Mouse (Mus musculus) testis, postnatal 14 days (tissue): ENCODE measurements around the gene Gm10271.

Experiments used
- DNase-seq: peaks from one replicate; pipeline ENCODE4 v3.0.0; 2021; ENCODE audit warnings: low spot score

The Gm10271 gene

DNA sequence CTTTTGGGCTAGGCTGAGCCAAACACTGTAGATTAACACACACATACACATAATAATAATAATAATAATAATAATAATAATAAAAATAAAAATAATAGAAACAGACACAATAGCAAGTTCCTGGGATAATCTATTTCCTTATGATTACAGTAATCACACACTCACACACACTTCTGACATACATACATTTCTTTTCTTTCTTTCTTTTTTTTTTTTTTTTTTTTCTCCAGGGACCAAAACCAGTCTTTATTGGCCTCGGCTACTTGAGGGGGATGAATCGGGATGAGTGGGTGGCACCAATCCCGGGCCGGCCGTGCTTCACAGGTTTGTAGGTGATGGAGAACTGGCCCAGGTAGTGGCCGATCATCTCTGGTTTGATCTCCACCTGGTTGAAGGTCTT is at the start of gene Gm10271:
TSS of gene Gm10271 (minus strand) at position 101 of the 400 bp plus-strand sequence.
- no peak for DNase-seq

DNA sequence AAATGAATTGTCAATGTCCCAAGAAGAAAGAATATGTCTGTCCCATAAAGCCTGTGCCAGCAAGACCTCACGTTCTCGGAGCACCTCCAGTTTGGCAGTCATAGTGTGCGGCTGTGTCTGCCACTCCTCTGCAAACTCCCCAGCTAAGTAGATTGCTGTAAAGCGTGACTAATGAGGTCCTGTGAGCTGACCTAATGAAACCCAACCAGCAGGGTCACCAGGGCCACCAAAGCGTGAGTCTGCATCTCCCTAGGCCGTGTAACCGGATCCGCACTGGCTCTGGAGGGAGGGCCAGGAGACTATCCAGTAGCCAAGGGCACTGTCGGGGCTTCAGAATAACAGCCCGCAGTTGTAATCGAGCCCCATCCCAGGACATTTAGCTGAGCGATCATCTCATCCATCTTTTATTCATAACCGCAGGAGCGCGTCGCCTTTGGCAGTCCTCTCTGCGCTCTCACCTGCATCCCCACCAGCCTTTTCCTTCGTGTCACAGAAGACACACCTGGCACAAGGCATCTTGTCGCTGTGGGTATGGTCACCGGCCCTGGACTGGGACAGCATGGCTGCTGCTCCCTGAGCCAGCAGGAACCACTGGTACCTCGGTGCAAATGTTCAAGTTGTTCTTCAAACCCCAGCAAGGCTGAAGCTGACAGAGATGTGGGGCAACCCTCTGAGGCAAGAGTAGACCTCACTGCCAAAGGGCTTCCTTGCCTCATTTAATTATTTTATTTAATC is 48.8 kb upstream of the Gm10271 start:
- no peak for DNase-seq

DNA sequence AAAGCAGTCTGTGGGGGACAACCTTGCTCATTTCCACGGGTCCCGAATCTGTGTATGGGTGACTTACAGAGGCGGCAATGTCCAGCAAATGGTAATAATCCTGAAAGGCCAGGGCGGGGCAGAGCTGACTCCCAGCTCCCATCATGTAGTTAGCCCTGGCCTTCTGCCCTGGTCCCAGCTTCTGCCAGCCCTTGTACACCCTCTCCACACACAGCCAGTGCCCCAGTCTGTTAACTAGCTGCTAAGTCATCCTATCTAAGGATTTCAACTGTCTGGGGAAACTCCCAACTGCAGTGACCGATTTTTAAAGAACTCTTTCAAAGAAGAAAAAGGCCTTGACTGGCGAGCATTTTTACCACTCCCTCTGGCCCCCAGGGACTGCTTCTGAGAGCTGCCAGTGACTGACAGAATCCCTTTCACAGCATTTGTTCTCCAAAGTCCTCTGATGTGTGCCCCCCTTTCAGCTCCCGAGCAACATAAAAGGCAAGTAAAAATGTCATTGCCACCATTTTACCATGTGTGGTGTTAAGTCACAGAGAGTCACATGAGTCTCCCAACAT is 46.0 kb upstream of the Gm10271 start:
- DNase-seq, result no peak

DNA sequence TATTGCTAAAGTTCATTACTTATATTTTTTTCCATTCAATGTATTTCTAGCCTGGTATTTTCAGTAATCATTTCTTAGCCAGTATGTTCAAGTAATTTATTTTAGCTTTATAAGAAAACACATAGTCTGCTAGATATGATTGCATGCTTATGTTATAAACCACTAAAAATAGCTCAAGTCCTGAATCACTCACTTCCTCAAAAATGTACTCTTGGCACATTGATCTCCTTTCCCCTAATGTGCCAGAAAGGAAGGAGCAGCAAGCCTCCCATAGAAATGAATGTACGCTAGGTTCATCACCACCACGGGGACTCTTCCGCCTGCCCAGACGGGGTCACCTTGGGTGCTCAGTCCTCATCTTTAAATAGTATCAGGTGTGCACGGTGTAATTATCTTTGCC is 42.2 kb upstream of the Gm10271 start:
- DNase-seq, result no peak

DNA sequence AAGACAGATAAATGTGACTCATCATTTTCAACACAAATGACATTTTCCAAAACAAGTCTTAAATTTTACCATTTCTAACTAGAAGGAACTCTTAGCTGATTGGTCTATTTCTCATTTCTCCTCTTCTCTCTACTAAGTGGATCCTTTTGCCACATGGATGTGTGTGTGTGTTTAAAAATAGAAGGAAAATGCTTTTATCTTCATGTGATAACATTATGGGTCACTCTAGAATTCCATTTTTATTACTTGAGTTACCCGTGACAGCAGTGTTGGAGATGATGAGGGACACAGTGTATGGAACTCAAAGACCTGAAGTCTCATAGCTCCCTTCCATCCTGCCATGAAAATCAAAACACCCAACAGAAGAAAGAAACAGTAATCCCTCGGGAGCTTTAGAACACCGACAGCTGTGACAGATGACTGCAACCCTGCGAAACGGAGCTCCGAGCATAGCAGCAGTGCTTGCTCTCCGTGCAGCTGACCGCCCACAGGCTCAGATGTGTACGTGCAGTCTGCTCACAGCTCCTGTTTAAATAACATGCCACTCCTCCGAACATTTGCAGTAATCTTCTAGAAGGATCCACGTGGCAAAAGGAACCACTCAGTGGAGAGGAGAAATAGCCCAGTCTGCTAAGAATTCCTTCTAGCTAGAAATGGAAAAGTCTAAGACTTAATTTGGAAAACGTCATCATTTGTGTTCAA is 41.4 kb upstream of the Gm10271 start:
- DNase-seq, result no peak

DNA sequence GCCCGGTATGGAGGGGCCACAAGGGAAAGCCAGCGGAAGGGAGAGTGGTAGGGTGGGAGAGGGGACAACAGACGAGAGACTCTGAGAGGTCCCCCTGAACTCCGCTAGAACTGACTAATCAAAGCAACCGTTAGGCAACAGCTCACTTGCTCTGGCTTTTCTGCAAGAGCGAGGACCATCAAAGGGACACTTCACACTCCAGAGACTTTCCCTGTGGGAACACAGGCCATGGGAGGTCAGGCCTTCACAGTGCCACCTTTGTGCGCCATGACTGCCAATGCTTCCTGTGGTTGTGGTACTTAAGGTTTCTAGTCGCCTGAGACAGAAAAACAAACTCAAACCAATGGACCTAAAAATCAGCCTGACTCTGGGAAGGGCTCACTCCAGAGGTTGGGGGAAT is 38.6 kb upstream of the Gm10271 start:
- DNase-seq, result no peak

DNA sequence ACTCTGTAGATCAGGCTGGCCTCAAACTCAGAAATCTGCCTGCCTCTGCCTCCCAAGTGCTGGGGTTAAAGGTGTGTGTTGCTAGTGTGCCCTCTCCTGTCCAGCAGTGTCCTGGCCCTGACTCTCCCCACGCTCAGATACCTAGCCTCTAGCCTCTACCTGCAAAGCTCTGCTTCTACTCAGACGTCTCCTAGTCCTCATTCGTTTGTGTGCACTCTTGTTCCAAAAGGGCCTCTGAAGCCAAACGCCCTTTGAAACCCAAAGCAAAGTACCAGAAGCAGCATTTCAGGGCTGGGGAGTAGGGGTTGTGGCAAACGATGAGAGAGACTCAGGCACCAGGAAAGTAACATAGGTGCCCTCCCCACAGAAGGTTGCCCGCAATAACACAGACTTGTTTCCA is 37.3 kb upstream of the Gm10271 start:
- no peak for DNase-seq

DNA sequence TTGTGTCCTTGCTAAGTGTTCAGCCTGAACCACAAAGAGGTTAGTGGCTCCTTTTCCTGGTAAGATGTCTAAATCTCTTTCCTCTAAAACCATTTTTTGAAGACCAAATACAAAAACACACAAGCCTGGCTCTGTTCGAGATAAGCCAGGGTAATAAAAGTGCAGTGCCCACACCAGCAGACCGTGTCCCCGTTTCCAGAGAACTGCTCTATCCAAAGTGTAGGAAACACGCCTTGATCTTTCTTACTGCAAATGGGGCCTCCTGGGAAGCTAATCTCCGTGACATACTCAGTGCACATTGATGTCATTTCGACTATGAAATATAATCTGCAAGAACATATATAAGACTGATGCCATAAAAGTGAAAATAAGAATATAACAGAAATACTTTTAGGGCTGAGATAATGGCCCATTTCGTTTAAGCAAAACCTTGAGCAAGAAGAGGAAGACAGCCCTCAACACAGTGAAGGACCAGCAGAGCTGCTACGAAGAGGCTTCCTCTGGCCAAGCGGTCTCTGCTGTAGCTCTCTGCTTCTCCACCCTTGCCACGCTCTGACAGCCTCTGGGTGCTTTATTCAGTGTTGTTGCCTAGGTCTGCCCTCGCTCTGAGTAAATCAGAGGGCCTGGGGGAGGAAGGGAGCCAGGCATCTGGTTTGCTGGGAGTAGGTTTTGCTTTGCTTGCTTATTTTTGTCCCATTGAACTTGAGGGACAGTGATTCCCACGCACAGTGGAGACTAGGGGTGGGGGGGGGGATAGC is 33.5 kb upstream of the Gm10271 start:
- DNase-seq, result no peak

DNA sequence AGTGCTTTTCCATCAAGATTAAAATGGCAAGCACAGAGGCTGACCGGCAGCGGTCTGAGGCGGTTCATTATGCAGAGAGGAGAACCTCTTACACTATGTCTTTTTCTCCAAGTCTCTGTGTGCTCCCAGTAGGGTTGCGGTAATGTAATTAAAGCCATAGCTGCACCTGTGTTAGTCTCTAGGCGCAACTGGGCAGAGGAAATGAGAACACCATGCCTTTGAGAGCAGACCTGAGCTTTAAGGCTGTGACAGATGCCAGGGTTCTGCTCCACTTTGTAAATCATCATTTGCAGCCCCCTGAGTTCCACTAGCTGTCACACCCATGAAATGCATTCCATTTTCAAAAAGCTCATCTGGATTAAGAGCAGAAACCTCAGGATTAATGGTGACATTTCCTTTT is 32.3 kb upstream of the Gm10271 start:
- no peak for DNase-seq

DNA sequence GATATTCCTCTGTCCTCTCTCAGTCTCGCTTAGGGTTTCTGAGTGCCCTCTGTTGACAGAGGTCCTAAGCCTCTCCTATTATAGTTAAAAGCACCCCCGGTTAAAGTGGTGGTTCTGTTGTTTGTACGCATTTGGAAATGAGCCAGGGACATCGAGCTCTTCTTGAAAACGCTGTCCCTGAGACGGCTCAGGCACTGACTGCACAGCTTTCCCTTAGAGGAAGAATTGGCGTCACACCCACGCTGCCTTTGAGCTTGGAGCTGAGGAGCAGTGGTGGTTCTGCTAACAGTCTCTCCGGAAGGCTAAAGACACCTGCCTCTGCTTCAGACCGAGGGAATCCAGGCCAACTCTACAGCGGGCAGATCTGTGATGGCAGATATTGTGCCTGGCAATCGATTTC is 28.6 kb upstream of the Gm10271 start:
- peak; percentile 34 for DNase-seq

DNA sequence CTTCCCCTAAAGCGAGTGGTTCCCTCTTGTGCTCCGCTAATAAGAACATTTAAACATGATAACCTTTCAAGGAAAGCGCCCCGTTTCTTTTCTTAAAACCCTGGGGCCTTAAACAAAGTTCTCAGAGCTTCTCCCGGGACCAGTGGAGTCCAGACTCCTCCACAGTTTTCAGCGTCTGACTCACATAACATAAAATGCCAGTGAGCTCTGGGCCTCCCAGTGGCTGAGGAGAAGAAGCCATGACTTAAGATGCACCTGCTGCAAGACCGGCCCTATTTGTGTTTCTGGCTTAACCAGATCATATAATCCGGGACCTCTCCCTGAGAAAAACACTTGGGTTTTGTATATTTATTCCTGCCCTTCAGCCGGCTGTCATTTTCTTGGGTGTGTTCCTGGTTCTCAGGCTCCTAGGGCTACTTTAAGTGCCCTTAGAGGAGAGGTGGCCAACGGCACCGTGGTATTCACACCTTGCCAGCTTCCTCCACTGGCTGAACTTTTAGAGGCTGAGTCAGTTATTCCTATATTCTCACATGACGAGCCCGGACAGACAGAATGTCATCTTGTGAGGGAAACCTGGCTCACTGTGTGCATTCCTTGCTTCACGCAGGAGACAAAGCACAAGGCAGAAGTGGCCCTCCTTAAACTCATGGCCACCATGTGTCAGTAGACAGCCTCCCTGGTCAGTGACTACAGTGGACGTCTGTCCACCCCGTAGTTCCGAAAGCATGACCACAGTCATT is 26.5 kb upstream of the Gm10271 start:
- no peak for DNase-seq

DNA sequence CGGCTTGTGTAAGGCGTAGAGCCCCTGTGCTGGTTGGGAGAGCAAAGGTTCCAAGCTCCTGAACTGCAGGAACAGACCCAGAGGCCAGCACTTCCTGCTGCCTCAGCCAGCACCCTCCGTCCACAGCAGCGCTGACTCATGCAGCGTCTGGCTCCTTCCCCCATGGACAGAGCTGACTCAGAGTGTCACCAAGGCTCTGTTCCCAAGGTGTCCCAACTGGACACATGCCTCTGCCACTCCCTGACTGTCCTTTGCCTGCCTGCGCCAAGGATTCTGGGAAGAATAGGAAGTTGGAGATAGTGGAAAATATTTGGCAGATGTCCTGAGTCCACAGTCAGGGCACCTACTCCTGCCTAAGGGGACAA is 23.8 kb upstream of the Gm10271 start:
- DNase-seq, result peak; percentile 41

DNA sequence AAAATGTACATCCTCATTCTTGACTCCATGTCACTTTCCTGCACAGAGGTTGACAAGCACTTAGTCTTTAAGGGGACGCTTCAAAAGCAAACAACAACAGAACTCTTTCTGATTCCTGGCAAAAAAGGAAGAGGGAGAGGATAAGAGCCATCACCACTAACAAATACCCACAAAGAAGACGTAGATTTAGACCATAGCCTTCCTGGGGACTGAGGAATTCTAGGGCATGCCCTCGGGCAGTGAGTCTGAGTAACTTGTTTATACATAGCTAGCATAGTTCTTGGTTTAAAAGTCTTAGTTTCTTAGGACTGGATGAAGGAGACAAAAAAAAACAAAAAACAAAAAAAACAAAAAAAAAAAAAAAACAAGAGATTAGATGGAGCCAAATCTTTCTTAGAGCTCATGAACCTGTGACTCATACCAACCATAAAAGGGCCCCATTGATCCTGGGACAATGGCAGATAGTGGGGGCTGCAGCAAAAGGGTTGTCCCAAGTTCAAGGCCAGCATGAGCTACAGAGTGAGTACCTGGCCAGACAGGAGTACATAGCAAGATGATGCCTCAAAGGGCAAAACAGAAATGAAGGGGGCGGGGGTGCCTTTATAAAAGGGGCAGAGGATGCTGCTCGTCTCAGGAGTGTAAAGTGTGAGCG is 23.3 kb upstream of the Gm10271 start:
- DNase-seq, result no peak

DNA sequence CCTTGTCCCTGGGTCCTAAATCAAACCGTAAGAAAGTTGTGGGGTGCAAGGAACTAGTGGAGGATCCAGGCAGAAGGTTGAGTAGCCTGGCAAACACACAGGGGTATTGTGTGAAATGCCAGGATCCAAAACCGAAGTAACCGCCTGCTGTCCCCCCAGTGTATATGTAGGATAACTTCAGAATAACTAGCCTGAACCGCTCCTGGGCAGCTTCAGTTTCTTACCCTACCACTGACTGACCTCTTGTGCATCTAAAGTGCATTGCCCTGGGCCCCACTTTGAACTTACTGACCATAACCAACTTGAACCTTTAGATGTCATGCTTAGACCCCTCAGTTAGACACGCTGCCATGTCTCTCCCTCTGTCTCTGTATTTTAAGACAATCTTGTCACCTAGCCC is 22.8 kb upstream of the Gm10271 start:
- DNase-seq, result no peak

DNA sequence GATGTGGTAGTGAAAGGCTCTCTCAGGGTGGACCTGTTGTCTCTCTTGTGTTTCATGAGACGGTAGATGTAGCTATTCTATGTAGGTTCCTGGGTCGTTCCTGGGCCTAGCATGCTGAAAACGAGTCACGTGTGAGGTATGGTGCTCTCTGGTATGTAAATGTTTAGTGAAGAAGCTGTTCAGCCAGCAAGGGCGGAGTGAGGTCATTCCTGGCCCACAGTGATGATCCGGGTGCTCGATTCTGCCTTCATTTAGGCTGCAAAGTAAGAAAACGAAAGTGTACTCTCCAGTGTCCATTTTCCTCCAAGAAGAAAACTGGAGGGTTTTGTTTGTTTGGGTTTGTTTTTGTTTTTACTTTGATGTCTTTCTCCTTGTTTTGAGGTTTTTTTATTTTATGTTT is 21.6 kb upstream of the Gm10271 start:
- DNase-seq, result no peak

DNA sequence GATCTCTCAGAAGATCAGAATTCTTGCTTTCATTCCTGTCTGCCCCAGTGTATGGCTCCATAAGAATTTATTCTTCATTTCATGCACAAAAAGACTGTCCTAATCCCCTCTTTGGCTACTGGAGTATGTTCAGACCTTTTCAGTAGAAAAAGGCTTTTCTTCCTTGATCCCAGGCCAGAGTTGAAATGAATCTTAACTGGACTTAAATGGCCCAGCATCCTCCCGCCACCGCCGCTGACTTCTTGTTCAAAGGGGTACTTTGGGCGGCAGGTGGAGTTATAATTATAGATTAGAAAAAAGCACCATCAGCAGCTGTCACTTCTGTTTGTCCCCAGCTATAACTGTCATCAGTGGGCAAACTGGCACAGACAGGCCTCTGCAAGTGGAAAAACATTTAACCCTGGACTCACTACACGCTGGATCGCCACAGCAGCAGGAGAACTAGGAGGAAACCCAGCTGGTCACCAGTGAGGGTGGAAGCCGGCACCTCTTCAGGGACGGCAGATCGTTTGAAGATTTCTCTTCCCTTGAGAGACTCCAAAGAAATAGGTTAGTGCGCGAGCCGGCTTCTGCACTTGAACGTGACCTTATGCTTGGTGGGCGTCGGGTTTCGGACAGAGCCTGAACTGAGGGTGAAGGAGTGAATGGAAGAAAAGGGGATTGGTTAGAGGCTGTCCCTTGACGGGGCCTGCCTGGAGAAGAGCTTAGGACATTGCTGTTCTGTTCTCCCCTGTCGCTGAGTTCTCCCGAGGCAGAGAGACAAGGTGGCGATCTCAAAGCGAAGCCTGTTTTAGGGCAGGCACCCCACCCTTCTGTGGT is 14.1 kb upstream of the Gm10271 start, which contains the start of gene Best3:
TSS of gene Best3 (plus strand) at position 51 of the 819 bp plus-strand sequence.
- DNase-seq, result no peak

DNA sequence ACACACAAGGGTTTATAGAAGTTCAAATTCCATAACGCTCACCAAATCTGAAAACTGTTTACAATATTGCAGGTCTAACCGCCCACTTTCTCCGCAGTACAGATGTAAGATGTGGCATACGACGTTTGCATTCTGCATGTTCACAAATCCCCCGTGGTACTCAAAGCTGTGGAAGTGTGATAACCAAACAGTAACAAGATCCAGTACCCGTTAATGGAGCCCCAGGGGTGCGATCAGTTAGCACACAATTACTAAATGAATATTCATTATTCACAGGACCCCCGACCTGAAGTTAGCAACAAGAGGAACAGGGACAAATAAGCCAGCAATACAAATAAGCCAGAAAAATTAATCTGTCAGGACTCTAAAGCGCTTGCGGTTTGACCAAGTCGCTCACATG is 12.4 kb upstream of the Gm10271 start:
- no peak for DNase-seq

DNA sequence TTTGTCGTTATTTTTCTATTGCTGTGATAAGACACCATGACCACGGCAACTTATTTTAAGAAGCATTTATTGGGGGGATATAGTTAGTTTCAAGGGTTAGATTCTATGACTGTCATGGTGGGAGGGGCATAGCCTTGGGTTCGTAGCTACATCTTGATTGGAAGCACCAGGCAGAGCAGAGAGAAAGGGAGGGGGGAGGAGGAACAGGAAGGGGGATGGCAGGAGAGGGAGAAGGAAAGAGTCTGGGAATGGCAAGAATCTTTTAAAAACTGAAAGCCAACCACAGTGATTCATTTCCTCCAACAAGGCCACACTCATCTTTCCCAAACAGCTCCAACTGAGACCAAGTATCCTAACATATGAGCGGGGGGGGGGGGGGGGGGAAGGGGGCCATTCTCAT is 10.1 kb upstream of the Gm10271 start:
- DNase-seq, result no peak

DNA sequence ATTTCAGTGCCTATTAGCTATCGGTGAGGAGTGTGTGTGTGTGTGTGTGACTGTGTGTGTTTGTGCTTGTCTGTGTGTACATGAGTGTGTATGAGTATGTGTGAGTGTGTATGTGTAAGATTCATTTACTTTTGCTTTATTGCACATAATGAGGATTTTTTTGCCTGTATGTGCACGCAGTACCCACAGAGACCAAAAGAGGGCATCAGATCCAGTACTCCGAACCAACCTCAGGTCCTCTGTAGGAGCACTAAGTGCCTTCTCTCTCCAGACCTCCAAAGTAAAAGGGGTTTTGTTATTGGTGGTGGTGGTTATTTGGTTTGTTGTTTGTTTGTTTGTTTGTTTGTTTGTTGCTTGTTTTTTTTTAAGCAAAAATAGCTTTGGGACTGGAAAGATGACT is 8.5 kb upstream of the Gm10271 start:
- DNase-seq, result no peak

DNA sequence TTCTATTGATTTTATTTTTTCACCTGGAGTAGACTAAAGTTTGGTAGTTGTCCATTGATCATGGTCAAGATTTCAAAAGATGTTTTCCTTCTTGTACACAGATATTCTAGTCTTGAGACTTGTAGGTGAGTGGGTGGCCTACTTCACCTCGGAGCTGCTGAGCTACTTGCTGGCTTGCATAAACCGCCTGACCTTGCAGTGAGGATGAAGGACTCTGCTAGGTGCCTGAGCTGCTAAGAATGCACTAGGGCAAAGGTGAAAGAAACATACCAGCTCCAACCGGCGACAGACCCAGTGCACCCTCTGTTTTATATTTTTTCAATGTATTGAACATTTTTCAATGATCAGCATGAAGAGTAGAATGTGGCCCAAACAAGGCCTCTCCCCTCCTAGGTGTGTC is 7.9 kb upstream of the Gm10271 start:
- no peak for DNase-seq

DNA sequence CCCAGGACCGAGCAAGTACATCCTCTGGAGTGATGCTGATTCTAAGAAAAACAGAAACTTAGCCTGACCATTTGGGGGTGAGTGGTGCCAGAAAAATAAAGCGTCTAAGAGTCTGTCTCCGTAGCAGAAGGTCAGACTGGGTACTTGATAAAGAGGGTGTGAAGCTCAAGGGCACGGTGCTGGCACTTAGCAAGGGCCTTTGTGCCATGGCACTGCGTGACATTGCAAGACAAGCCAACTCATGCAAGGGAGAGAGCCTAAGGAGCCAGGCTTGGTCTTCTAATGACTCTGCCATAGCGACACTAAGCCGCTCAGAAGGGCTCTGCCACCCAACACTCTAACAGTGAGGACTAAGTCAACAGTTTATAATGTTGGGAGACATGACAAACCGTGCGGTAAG is 6.4 kb upstream of the Gm10271 start:
- no peak for DNase-seq
